Mouse (Mus musculus) brain, adult 2 months (tissue): ENCODE measurements around the gene Sebox.
"Not testable (repeated sequence)": the region's sequence is repeated elsewhere in the genome, so short reads cannot be mapped to it uniquely, and the experiment has no call there.

Experiments
- DNase-seq: peaks from one replicate; pipeline ENCODE4 v3.0.0; 2011; ENCODE audit warnings: low read depth, low spot score

The Sebox gene

GRCm38 (mm10) chr11:78497544-78498522 lies 5.4 kb upstream of the Sebox start, which contains the start of gene Sarm1:
TSS of gene Sarm1 (minus strand) at chr11:78497754.
- DNase-seq = peak; percentile 99

GRCm38 (mm10) chr11:78499004-78499403 lies 4.2 kb upstream of the Sebox start, which contains the start of gene Vtn:
TSS of gene Vtn (plus strand) at chr11:78499091.
- DNase-seq = no peak

GRCm38 (mm10) chr11:78499543-78499942 lies 3.7 kb upstream of the Sebox start:
- DNase-seq = no peak

GRCm38 (mm10) chr11:78500623-78501202 lies 2.5 kb upstream of the Sebox start:
- DNase-seq = no peak

DNA sequence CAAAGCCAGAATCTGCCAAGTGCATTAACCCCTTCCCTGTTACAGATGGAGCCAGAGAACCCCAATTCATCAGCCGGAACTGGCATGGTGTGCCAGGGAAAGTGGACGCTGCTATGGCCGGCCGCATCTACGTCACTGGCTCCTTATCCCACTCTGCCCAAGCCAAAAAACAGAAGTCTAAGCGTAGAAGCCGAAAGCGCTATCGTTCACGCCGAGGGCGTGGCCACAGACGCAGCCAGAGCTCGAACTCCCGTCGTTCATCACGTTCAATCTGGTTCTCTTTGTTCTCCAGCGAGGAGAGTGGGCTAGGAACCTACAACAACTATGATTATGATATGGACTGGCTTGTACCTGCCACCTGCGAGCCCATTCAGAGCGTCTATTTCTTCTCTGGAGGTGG lies 1.7 kb upstream of the Sebox start:
- DNase-seq = no peak

GRCm38 (mm10) chr11:78505430-78505829 lies 2.2 kb downstream of the Sebox start:
- no peak for DNase-seq

DNA sequence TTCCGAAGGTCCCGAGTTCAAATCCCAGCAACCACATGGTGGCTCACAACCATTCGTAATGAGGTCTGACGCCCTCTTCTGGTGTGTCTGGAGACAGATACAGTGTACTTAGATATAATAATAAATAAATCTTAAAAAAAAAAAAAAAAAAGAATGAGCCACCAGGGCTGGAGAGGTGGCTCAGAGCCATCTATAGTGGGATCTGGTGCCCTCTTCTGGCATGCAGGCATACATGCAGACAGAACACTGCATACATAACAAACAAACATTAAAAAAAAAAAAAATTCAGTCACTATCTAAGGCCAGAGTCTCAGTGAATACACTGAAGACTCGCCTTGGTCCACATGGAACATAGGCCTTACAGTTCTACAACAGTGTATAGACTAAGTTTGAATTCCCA lies 5.9 kb downstream of the Sebox start:
- peak; percentile 48 for DNase-seq

- DNase-seq = peak; percentile 97
Observed at GRCm38 (mm10) chr11:78512025-78512957, 9.0 kb downstream of the Sebox start, which contains the start of the genes Tmem199 and Poldip2. TSS of gene Tmem199 (minus strand) at chr11:78512172. TSS of gene Poldip2 (plus strand) at chr11:78512193.

DNA sequence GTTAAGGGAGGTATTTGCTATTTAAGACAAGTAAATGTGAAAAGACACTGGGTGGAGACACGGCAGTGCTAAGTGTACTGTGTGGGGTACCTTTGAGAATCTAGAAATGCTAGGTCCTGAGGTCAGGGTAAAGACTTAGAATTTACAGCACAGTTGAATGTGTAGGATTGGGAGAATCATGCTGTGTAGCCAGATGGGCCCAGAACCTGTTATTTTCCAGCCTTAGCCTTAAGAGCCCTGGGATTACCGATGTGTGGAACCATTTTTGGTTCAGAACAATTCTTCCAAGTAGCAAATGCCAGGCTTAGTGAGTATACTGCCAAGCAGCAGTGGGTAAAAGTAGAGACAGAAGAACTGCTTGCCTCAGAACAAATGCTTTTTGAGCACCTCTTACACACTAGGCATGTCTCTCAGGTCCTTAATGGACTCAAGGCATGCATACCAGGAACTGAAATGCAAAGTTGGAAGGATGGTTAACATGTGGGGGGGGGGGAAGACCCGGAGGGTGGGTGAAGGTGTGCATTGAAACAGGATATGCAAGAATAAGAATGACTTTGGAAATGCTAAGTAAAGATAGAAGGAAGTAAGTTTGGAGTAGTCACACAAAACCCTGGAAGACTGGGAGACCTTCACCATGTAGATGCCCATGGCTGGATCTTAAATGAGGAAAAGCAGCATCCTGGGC lies 10.0 kb downstream of the Sebox start:
- DNase-seq = peak; percentile 73

DNA sequence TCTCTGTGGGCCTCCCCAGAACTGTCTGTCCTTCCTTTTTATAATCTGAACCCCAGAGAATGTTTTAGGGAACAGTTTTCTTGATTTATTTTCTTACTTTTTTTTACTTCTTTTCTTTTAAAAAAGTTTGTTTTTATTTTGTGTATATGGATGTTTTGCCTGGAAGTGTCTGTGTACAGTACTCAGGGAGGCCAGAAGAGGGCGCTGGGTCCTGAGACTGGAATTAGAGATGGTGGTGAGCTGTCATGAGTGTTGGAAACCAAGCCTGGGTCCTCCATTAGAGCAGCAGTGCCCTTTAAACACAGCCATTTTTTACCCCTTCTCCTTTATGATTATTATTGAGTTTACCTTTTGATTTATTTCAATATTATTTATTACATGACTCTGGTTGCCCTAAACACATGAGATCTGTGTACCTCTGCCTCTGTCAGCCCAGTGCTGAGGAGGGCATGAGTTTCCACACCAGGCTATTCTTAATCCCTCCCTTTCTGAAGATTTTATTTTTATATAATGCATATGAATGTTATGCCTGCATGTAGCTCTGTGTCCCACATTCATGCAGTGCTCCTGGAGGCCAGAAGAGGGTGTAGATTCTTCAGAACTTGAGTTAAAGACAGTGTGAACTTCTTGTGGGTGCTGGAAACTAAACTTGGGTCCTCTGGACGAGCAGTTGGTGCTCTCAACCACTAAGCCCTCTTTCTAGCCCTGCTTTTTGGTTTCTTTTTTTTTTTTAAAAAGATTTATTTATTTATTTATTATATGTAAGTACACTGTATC lies 12.5 kb downstream of the Sebox start:
- no peak for DNase-seq

- no peak for DNase-seq
Observed at GRCm38 (mm10) chr11:78518931-78519330, 15.7 kb downstream of the Sebox start.

GRCm38 (mm10) chr11:78521880-78522279 lies 18.6 kb downstream of the Sebox start:
- DNase-seq = no peak

DNA sequence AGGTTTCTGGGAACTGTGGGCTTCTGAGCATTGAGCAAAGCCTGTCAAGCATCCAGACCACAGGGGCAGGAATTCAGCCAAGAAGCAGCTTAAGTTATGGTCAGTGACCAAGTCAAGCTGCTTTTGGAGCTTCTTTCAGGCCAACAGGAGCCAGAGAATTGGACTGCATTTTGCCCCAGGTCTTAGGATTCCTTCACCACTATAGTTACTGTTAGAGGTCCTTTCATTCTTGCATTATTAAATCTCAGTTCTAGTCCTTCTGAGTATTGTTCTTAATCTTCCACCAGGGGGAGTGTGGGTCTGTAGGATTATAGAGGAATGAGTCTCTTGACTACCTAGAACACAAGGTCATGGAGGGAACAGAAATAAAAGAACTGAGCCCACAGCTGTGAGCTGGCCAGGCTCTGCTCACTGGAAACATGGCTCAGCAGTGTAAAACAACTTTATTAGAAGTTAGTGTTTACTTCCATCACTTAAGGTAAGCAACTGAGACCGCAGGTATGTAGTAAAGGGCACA lies 19.3 kb downstream of the Sebox start:
- peak; percentile 40 for DNase-seq

- DNase-seq = peak; percentile 35
Observed at GRCm38 (mm10) chr11:78523241-78523955, 20.2 kb downstream of the Sebox start.

DNA sequence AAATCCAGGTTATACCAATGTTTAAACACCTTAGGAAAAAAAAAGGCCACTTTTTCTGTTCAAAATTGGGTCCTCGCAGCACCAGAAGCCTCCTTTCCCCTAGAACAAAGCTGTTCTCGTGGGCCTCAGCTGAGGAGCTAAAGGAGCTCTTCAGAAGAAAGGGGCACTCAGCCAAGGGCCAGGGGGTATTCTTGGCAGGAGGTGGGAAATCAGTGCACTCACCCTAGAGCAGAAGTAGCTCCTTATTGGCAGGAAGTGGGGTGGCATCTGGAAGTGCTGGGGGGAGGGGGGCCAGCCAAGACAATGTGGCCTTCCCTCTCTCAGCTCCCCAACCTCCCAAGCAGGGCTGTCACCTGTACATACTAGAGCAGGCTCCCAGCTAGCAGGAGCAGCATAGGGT lies 21.6 kb downstream of the Sebox start:
- no peak for DNase-seq

- no peak for DNase-seq
Observed at GRCm38 (mm10) chr11:78528714-78529113, 25.5 kb downstream of the Sebox start.

DNA sequence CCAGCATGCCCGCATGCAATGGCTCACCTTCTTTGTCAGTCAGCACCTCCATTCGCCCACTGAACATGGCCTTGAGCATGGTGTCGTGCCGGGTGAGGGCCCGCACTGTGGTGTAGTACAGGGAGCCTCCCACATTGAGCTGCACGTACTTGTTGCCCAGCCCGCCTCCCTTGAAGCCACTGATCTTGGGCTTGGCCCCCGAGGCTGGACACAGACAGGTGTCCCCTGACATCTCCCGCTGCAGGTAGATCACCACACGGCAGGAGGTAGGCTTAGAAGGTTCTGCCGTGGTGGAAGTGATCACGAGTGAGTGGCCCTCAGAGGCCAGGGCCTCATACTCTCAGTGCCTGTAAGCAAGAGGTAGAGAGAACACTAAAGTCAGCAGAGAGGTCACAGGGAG lies 26.8 kb downstream of the Sebox start:
- DNase-seq = no peak

DNA sequence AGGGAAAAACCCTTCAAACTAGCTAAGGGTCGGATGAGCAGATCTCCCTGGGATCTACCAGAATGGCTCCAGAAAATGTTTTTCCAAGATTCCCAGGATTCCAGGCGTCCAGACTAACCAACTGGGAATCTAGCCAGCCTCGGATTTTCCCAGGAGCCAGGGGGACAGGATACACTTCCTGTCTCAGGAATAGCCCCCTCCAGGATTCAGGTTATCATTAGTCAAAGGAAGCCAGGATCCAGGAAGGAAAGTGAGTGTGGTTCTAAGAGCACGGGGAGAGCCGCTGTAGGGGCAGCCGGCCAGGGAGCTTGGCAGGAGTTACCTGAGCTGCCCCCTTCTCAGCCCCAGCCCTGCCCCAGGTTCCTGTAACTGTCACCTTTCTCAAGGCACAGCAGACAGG lies 27.8 kb downstream of the Sebox start:
- DNase-seq = no peak

GRCm38 (mm10) chr11:78531515-78531914 lies 28.3 kb downstream of the Sebox start:
- DNase-seq = not testable (repeated sequence)
